Mouse (Mus musculus) thymus, adult 2 months (tissue): Measurements from ENCODE around the gene Padi4. TPM values are rescaled to one million over a fixed set of nuclear protein-coding genes. Genes with fewer than 3 reads are reported as not detected.

Experiments used
- DNase-seq: peaks from one replicate; pipeline ENCODE4 v3.0.0; 2021
- H3K27ac ChIP-seq: fragments of 200-500 bp; 2 replicates; pipeline ENCODE4 v1.5.1; 2012; ENCODE audit warnings: low read length, control low read depth; ENCODE audit not compliant: control insufficient read depth, insufficient read depth
- H3K27me3 ChIP-seq: fragments of 200-500 bp; 2 replicates; pipeline ENCODE4 v1.6.1; 2012; ENCODE audit warnings: mild to moderate bottlenecking, low read length, moderate library complexity, mixed read lengths; ENCODE audit not compliant: control insufficient read depth, insufficient read depth
- H3K36me3 ChIP-seq: fragments of 200-500 bp; 2 replicates; pipeline ENCODE4 v1.6.1; 2012; ENCODE audit warnings: mild to moderate bottlenecking, low read length, moderate library complexity; ENCODE audit not compliant: control insufficient read depth, insufficient read depth
- H3K4me1 ChIP-seq: fragments of 200-500 bp; replicated peaks from 2 replicates; pipeline ENCODE4 v1.6.1; 2012; ENCODE audit warnings: low read length; ENCODE audit not compliant: control insufficient read depth, insufficient read depth
- H3K4me3 ChIP-seq: fragments of 200-500 bp; 2 replicates; pipeline ENCODE4 v1.5.1; 2012; ENCODE audit warnings: mild to moderate bottlenecking, low read length, control low read depth, moderate library complexity; ENCODE audit not compliant: control insufficient read depth, insufficient read depth
- CTCF ChIP-seq: fragments of 200-500 bp; IDR thresholded peaks from 2 replicates; pipeline ENCODE4 v1.5.1; 2012; ENCODE audit warnings: mild to moderate bottlenecking, control low read depth, low read length, moderate library complexity, borderline replicate concordance; ENCODE audit not compliant: control insufficient read depth, poor library complexity, insufficient read depth; ENCODE audit errors: extremely low read depth
- POLR2A ChIP-seq: fragments of 200-500 bp; IDR thresholded peaks from 2 replicates; pipeline ENCODE4 v1.6.1; 2012; ENCODE audit warnings: mild to moderate bottlenecking, low read length, control low read depth, moderate library complexity; ENCODE audit not compliant: control insufficient read depth, poor library complexity, insufficient read depth; ENCODE audit errors: extremely low read depth
- WGBS: fragments of 180-500 bp; shearing (Covaris S2); methylation state at CpG from one replicate; pipeline ENCODE4 v1.1.7; 2018; 5-methylcytosine and 5-hydroxymethylcytosine counted together
- polyA plus RNA-seq: library from polyadenylated mRNA; depleted of rRNA; stranded (reverse); fragments of >200 nt; gene quantifications from 2 replicates; pipeline ENCODE4 v1.2.3, GENCODE M21; 2012

Gene Padi4
- polyA plus RNA-seq, 1 experiment: 21.0 TPM

- H3K4me3 ChIP-seq: no peak overlapping the region
These were observed 14.9 kb upstream of the Padi4 start for GRCm38 (mm10) chr4:140788983-140789382.

GRCm38 (mm10) chr4:140788264-140788663 lies 14.2 kb upstream of the Padi4 start:
- no peaks in the 10 kb centered on the region for H3K27me3 ChIP-seq
- no peaks in the 10 kb centered on the region for H3K36me3 ChIP-seq
- 54% methylated on average over 6 of the region's 6 CpGs for WGBS
- H3K4me3 ChIP-seq: no peak overlapping the region
- no peak for DNase-seq
- peaks cover 29% of the 10 kb centered on the region for H3K4me1 ChIP-seq
- TF ChIP-seq POLR2A (no peak), CTCF (no peak)
- peak overlapping the region; percentile 40 for H3K27ac ChIP-seq

More at GRCm38 (mm10) chr4:140788983-140789382, 14.9 kb upstream of the Padi4 start:
- 69% methylated on average over 6 of the region's 6 CpGs for WGBS
- Histone ChIP-seq H3K36me3 (no peaks in the 10 kb centered on the region), H3K27ac (no peak overlapping the region), H3K4me1 (peaks cover 22% of the 10 kb centered on the region), H3K27me3 (no peaks in the 10 kb centered on the region)
- DNase-seq: peak; percentile 81
- TF ChIP-seq POLR2A: no peak
- TF ChIP-seq CTCF: 0 out of 2 replicates have a peak, but pooled peaks have one; percentile 3

- H3K27me3 ChIP-seq: no peaks in the 10 kb centered on the region
- DNase-seq: no peak
- peak overlapping the region; percentile 47; the same call in 1 of the 2 replicates for H3K27ac ChIP-seq
- H3K36me3 ChIP-seq: no peaks in the 10 kb centered on the region
- WGBS: 12% methylated on average over 4 of the region's 4 CpGs
- no peak overlapping the region for H3K4me3 ChIP-seq
- peaks cover 36% of the 10 kb centered on the region for H3K4me1 ChIP-seq
- no peak for TF ChIP-seq POLR2A
- TF ChIP-seq CTCF: no peak
These were observed 13.4 kb upstream of the Padi4 start for GRCm38 (mm10) chr4:140787414-140787813.

- no peaks in the 10 kb centered on the region for H3K36me3 ChIP-seq
These were observed 11.2 kb upstream of the Padi4 start for GRCm38 (mm10) chr4:140785217-140785616.

GRCm38 (mm10) chr4:140784292-140784945 lies 10.4 kb upstream of the Padi4 start:
- H3K27me3 ChIP-seq: no peaks in the 10 kb centered on the region
- H3K4me1 ChIP-seq: peaks cover 48% of the 10 kb centered on the region
- no peak overlapping the region for H3K27ac ChIP-seq
- TF ChIP-seq CTCF: no peak
- no peak for TF ChIP-seq POLR2A
- DNase-seq: no peak
- no peaks in the 10 kb centered on the region for H3K36me3 ChIP-seq
- WGBS: 65% methylated on average over 9 of the region's 9 CpGs
- no peak overlapping the region for H3K4me3 ChIP-seq

More at GRCm38 (mm10) chr4:140785217-140785616, 11.2 kb upstream of the Padi4 start:
- Histone ChIP-seq H3K4me3 (no peak overlapping the region), H3K4me1 (peaks cover 48% of the 10 kb centered on the region), H3K27ac (no peak overlapping the region), H3K27me3 (no peaks in the 10 kb centered on the region)
- DNase-seq: no peak
- WGBS: 95% methylated on average over 5 of the region's 5 CpGs
- TF ChIP-seq CTCF: no peak
- TF ChIP-seq POLR2A: no peak

- H3K27me3 ChIP-seq: no peaks in the 10 kb centered on the region
- TF ChIP-seq POLR2A (no peak), CTCF (no peak)
- H3K27ac ChIP-seq: peak overlapping the region; percentile 80
- no peaks in the 10 kb centered on the region for H3K36me3 ChIP-seq
- DNase-seq: peak; percentile 37
- WGBS: 21% methylated on average over 9 of the region's 9 CpGs
- H3K4me1 ChIP-seq: peaks cover 43% of the 10 kb centered on the region
- no peak overlapping the region for H3K4me3 ChIP-seq
These were observed 8.8 kb upstream of the Padi4 start for GRCm38 (mm10) chr4:140782821-140783220.
